Mouse (Mus musculus): ENCODE results near the gene Gm13769.
"Not testable (repeated sequence)": the region's sequence is repeated elsewhere in the genome, so short reads cannot be mapped to it uniquely, and the experiment has no call there.

Gm13769 gene

DNA sequence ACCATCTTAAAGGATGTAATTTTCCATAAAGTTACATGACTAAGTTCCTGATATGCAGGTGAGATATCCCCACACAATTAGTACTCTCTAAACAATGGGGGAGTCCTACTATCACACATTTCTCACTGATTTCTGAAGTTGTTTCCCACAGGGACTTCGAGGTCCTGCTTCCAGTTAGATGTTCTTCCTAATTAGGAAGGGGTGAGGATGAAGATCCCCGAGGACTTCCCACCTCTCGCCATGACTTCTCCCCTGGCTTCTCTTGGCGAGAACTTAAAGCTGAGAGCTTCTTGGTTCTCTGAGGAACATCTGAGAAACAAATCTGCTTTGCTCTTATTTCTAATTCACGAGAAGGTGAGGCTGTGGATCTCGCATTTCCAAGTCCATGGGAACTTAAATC lies at the start of gene Gm13769:
Gm13769 (plus strand) TSS at position 301 of the 400 bp plus-strand sequence.
- not testable (repeated sequence) for DNase-seq (ENCODE audit: low read depth)

DNA sequence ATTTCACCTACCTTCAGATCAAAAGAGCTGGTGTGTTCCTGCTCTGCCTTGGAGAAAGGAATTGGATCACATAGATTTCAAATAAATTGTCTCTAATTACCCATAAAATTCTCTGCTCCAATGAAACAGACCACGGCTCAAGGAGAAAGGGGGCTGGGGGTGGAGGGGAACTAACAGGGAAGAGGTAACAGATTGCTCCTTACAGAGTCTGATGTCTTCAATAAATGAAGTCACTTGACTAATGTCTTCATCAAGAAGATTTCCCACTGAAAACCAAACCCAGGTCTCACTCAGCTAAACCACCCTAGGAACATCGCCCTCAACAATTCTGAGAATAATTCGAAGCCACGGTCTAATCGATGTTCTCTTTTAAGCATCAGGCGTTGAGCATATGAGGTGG lies 29.3 kb upstream of the Gm13769 start, which contains the start of gene Olfr1272:
Olfr1272 (minus strand) TSS at position 101 of the 400 bp plus-strand sequence.
- no peak for DNase-seq (ENCODE audit: low read depth)

DNA sequence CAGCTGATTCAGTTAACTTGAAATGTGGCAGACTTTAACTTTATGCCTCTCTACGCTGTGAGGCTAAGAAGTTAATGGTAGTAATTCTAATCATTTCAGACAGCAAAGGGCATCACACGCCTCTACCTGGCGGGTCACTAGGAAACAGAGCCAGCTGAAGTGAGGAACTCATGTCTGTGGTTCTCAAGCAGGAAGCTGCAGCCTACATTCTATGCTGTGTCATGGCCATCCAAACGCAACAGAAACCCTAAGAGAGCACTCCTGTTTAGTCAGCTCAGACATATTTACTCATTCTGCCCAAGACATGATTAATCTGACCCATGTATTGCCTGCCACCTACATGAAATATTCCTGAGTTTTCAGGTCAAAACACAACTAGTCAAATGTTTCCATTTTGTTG lies 24.7 kb downstream of the Gm13769 start:
- DNase-seq (ENCODE audit: low read depth), result not testable (repeated sequence)

GRCm38 (mm10) chr2:90351047-90351446 lies 29.0 kb downstream of the Gm13769 start:
- DNase-seq (ENCODE audit: low read depth), result not testable (repeated sequence)

- not testable (repeated sequence) for DNase-seq (ENCODE audit: low read depth)
Observed at GRCm38 (mm10) chr2:90351540-90351939, 29.5 kb downstream of the Gm13769 start.

DNA sequence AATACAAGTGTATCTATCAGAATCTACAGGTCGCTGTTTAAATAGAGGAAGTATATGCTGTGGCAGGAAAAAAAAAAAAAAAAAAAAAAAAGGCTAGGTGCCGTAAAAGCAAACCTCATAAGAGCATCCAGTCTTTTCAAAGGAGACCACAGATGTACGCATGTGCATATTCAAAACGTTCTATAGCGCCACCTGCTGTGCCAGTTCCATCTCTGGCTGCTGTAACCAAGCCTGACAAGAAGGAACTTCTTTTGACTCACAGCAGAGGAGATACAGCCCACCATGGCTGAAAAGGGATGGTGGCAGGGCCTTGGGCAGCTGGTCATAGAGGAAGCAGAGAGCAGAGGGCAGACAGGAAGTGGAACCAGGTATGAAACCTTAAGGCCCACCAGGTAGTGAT lies 37.2 kb downstream of the Gm13769 start:
- not testable (repeated sequence) for DNase-seq (ENCODE audit: low read depth)

DNA sequence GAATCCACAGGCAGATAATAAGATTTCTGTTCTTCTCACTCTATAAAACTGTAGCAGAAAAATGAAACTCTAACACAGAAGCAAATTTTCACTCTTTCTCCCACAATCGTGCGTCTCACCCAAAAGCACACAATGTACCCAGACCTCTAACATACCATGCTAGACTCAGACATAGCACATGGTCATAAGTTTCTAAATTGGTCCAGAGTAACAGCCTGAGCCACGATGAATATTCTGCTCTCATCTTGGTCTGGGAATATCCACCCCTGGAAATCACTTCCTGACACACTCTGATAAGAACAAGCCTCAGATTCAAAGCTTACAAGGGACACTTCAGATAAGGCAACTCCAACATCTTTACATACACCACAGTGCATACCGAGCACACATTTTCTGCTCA lies 38.2 kb downstream of the Gm13769 start:
- not testable (repeated sequence) for DNase-seq (ENCODE audit: low read depth)
